Mouse (Mus musculus) testis, adult 2 months (tissue): ENCODE results near the gene Kcna5. TPM values are rescaled to one million over a fixed set of nuclear protein-coding genes. Genes with fewer than 3 reads are reported as not detected.

Experiments used
- H3K27ac ChIP-seq: fragments of 200-500 bp; 2 replicates; pipeline ENCODE4 v1.5.1; 2012; ENCODE audit warnings: low read depth, low read length; ENCODE audit not compliant: control insufficient read depth, insufficient read depth
- H3K27me3 ChIP-seq: fragments of 200-500 bp; 2 replicates; pipeline ENCODE4 v1.6.1; 2012; ENCODE audit warnings: mild to moderate bottlenecking, low read length, moderate library complexity; ENCODE audit not compliant: control insufficient read depth, insufficient read depth
- H3K36me3 ChIP-seq: fragments of 200-500 bp; 2 replicates; pipeline ENCODE4 v1.6.1; 2012; ENCODE audit warnings: mild to moderate bottlenecking, low read length; ENCODE audit not compliant: control insufficient read depth, insufficient read depth
- H3K4me1 ChIP-seq: fragments of 200-500 bp; 2 replicates; pipeline ENCODE4 v1.6.1; 2012; ENCODE audit warnings: low read length; ENCODE audit not compliant: control insufficient read depth, insufficient read depth
- H3K4me3 ChIP-seq: fragments of 200-500 bp; 2 replicates; pipeline ENCODE4 v1.5.1; 2012; ENCODE audit warnings: low read depth, mild to moderate bottlenecking, low read length, moderate library complexity, mixed read lengths; ENCODE audit not compliant: control insufficient read depth
- CTCF ChIP-seq: fragments of 200-500 bp; IDR thresholded peaks from 2 replicates; pipeline ENCODE4 v1.5.1; 2012; ENCODE audit warnings: low read depth, mild to moderate bottlenecking, inconsistent platforms, low read length, moderate library complexity; ENCODE audit not compliant: control insufficient read depth, insufficient read depth, insufficient replicate concordance
- POLR2A ChIP-seq: fragments of 200-500 bp; IDR thresholded peaks from 2 replicates; pipeline ENCODE4 v1.6.1; 2012; ENCODE audit warnings: low read depth, mild to moderate bottlenecking, inconsistent platforms, low read length, moderate library complexity; ENCODE audit not compliant: control insufficient read depth
- polyA plus RNA-seq: library from polyadenylated mRNA; depleted of rRNA; stranded (reverse); fragments of >200 nt; gene quantifications from 2 replicates; pipeline ENCODE4 v1.2.3, GENCODE M21; 2012; rRNA removed

The Kcna5 gene
- polyA plus RNA-seq, 1 experiment: 0.22 TPM

DNA sequence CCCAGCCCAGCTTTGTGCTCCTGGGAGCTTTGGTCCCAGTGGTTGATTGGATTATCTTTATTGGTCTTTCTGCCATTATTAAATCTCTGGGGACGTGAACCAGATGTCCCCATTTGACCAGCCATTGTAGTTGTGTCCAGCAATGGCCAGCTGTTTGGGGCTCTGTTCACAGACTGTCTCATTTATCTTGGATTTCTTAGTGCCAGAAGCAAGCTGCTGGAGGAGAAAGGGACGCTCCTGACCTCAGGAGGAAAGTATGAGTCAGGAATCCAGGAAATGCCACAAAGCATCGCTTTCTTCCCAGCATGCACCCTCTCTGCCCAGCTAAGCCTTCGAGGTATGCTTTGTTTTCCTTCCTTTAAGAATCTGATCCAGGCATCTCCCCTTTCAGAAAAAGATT is 48.1 kb downstream of the Kcna5 start:
- Histone ChIP-seq H3K27ac (no peak overlapping the region), H3K27me3 (no peaks in the 10 kb centered on the region), H3K36me3 (no peaks in the 10 kb centered on the region), H3K4me3 (no peak overlapping the region), H3K4me1 (no peaks in the 10 kb centered on the region)
- no peak for TF ChIP-seq CTCF
- no peak for TF ChIP-seq POLR2A

DNA sequence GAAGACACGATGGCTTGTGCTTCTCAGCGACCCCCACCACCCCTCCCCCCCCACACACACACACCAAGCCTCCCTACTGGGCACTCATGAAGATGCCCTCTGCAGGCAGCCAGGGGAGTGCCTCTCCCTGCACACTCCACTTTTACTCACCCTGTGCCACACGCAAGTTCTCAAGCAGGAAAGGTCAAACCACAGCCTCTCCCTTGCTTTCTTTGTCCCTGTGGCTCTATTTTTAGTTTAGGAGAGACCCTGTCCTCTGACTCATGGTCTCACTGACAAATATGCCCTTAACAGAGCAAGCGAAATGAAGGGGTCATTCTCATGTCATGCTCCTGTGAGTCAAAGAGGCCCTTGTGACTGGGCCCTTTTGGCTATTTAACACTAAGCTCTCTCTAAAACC is 50.3 kb downstream of the Kcna5 start:
- no peaks in the 10 kb centered on the region for H3K27me3 ChIP-seq
- H3K36me3 ChIP-seq: no peaks in the 10 kb centered on the region
- TF ChIP-seq POLR2A: no peak
- H3K27ac ChIP-seq: no peak overlapping the region
- H3K4me1 ChIP-seq: no peaks in the 10 kb centered on the region
- no peak overlapping the region for H3K4me3 ChIP-seq

DNA sequence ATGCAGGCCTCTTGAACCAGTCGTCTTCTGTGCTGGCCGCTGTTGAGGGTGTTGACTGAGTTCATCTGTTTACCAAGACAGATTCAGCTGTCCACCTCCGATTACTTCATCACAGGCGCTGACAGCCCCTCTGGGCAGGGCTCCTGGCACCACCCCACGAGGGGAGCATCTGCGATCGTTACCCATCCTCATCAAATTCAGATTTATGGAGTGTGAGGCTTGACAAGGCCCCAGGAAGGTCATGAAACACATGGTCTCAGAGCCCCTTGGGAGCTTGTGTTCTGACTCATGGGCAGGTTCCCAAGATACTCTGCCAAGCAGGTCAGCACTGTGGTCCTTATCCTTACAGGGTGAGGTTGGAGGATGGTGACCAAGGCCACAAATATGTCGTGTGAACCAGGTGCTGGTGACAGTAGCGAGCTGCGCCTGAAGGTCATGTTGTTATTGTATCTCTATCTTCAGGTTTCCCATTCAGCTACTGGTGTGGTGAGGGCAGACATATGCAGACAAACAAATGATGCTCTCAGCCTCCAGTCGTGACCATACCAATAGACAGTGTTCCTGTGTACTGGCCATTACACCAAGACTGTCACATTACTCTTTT is 51.8 kb downstream of the Kcna5 start:
- no peaks in the 10 kb centered on the region for H3K4me1 ChIP-seq
- TF ChIP-seq CTCF: no peak
- TF ChIP-seq POLR2A: no peak
- H3K36me3 ChIP-seq: no peaks in the 10 kb centered on the region
- no peaks in the 10 kb centered on the region for H3K27me3 ChIP-seq
- no peak overlapping the region for H3K27ac ChIP-seq
- H3K4me3 ChIP-seq: no peak overlapping the region

Other genes with a start within 250 kb of the Kcna5 start
- gene Kcna1, start 111.0 kb upstream of the Kcna5 start, polyA plus RNA-seq: 0.19 and 0.22 TPM in 2 replicates
- gene Kcna6, start 205.3 kb upstream of the Kcna5 start, polyA plus RNA-seq: 0.25 and 0.31 TPM in 2 replicates